Mouse (Mus musculus) embryonic facial prominence, embryonic 11.5 days (tissue): ENCODE results near the gene 1700020A23Rik. TPM values are rescaled to one million over a fixed set of nuclear protein-coding genes. Genes with fewer than 3 reads are reported as not detected.
"Not testable (repeated sequence)": the region's sequence is repeated elsewhere in the genome, so short reads cannot be mapped to it uniquely, and the experiment has no call there.

Experiments used
- ATAC-seq: fragments of 200-750 bp; cut with Nextera tagmentation; replicated peaks from 2 replicates; pipeline ENCODE4 v1.8.0; 2017; ENCODE audit warnings: low read depth; ENCODE audit not compliant: insufficient number of reproducible peaks, low FRiP score, low TSS enrichment
- DNase-seq: peaks from one replicate; pipeline ENCODE4 v3.0.0-alpha.2; 2015; ENCODE audit warnings: low spot score
- H3K27ac ChIP-seq: fragments of 300-500 bp; sonication (generic); replicated peaks from 2 replicates; pipeline ENCODE4 v1.5.1; 2014; ENCODE audit warnings: mild to moderate bottlenecking, low read depth, low read length, control low read depth
- H3K27me3 ChIP-seq: fragments of 300-500 bp; sonication (generic); 2 replicates; pipeline ENCODE4 v1.6.1; 2014; ENCODE audit warnings: mild to moderate bottlenecking, low read length, moderate library complexity, mixed read lengths; ENCODE audit not compliant: control insufficient read depth, insufficient read depth
- H3K36me3 ChIP-seq: fragments of 300-500 bp; sonication (generic); replicated peaks from 2 replicates; pipeline ENCODE4 v1.6.1; 2014; ENCODE audit warnings: low read depth, mild to moderate bottlenecking, low read length, moderate library complexity, mixed read lengths; ENCODE audit not compliant: control insufficient read depth, insufficient read depth
- H3K4me1 ChIP-seq: fragments of 300-500 bp; sonication (generic); 2 replicates; pipeline ENCODE4 v1.6.1; 2014; ENCODE audit warnings: low read length, mixed read lengths; ENCODE audit not compliant: control insufficient read depth, insufficient read depth
- H3K4me2 ChIP-seq: fragments of 300-500 bp; sonication (generic); 2 replicates; pipeline ENCODE4 v1.6.1; 2014; ENCODE audit warnings: low read depth, mild to moderate bottlenecking, control low read depth, low read length, moderate library complexity
- H3K4me3 ChIP-seq: fragments of 300-500 bp; sonication (generic); 2 replicates; pipeline ENCODE4 v1.5.1; 2014; ENCODE audit warnings: low read depth, low read length, control low read depth
- H3K9ac ChIP-seq: fragments of 300-500 bp; sonication (generic); replicated peaks from 2 replicates; pipeline ENCODE4 v1.6.1; 2014; ENCODE audit warnings: mild to moderate bottlenecking, control low read depth, low read length
- H3K9me3 ChIP-seq: fragments of 300-500 bp; sonication (generic); replicated peaks from 2 replicates; pipeline ENCODE4 v1.6.1; 2016; ENCODE audit warnings: mild to moderate bottlenecking, low read length, inconsistent platforms, mixed read lengths; ENCODE audit not compliant: control insufficient read depth
- WGBS: fragments of 180-500 bp; shearing (Covaris S2); extraction: QIAGEN DNeasy Blood & Tissue Kit; methylation state at CpG from one replicate; pipeline ENCODE4 v1.1.7; 2014; 5-methylcytosine and 5-hydroxymethylcytosine counted together
- polyA plus RNA-seq: library from polyadenylated mRNA; unstranded; fragments of >200 nt; fragmentation: Nextera tagmentation; extraction: Ambion mirVana; gene quantifications from 2 replicates; pipeline ENCODE4 v1.2.1, GENCODE M21; 2014

1700020A23Rik gene
- polyA plus RNA-seq = not detected in 2 replicates

DNA sequence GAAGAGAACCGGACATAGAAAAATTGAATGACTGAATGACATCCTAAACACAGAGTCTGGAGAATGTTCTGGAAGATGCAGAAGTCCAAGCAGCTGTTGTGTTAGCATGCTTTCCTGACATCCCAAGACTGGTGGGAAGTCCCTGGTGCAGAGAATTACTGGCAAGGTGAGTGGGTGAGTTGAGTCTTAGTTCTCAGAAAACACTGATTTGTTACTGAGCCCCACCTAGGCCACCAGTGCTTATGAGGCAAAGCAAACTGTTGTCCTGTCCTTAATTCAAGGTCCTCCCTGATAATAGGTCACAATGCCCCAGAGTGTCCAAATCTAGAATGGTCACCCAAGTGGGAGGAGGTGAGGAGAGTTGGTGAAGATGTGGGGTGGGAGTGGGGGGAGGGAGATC, at the start of gene 1700020A23Rik, which contains the start of gene Gm28372:
TSS of gene 1700020A23Rik (plus strand) at position 321 of the 400 bp plus-strand sequence.
TSS of gene Gm28372 (plus strand) at position 301 of the 400 bp plus-strand sequence.
- H3K4me3 ChIP-seq = no peak within 1 kb of the TSS
- no peaks in the 10 kb centered on the region for H3K36me3 ChIP-seq
- WGBS = 89% methylated on average over 1 of the region's 1 CpGs
- no peaks in the 10 kb centered on the region for H3K27me3 ChIP-seq
- H3K27ac ChIP-seq = no peak within 1 kb of the TSS
- H3K4me2 ChIP-seq = no peak within 1 kb of the TSS
- no peak for ATAC-seq
- H3K4me1 ChIP-seq = no peaks in the 10 kb centered on the region
- no peak within 1 kb of the TSS for H3K9ac ChIP-seq
- H3K9me3 ChIP-seq = no peaks in the 10 kb centered on the region
- DNase-seq = no peak

GRCm38 (mm10) chr2:130357551-130357950, 47.5 kb upstream of the 1700020A23Rik start:
- Histone ChIP-seq H3K36me3 (no peaks in the 10 kb centered on the region), H3K27ac (no peak overlapping the region), H3K4me1 (no peaks in the 10 kb centered on the region; the same call in 1 of the 2 replicates), H3K4me2 (no peak overlapping the region), H3K27me3 (peaks cover 35% of the 10 kb centered on the region), H3K9me3 (no peaks in the 10 kb centered on the region), H3K4me3 (no peak overlapping the region), H3K9ac (no peak overlapping the region)
- ATAC-seq (no peak), DNase-seq (no peak)
- 94% methylated on average over 5 of the region's 5 CpGs for WGBS

- no peak for ATAC-seq
- Histone ChIP-seq H3K9ac (no peak overlapping the region), H3K4me2 (no peak overlapping the region), H3K4me3 (no peak overlapping the region), H3K27me3 (peaks cover 48% of the 10 kb centered on the region), H3K4me1 (no peaks in the 10 kb centered on the region; the same call in 1 of the 2 replicates), H3K27ac (no peak overlapping the region), H3K9me3 (no peaks in the 10 kb centered on the region), H3K36me3 (no peaks in the 10 kb centered on the region)
- WGBS = 19% methylated on average over 5 of the region's 5 CpGs
- DNase-seq = no peak
Observed at GRCm38 (mm10) chr2:130358852-130359251, 46.2 kb upstream of the 1700020A23Rik start.

DNA sequence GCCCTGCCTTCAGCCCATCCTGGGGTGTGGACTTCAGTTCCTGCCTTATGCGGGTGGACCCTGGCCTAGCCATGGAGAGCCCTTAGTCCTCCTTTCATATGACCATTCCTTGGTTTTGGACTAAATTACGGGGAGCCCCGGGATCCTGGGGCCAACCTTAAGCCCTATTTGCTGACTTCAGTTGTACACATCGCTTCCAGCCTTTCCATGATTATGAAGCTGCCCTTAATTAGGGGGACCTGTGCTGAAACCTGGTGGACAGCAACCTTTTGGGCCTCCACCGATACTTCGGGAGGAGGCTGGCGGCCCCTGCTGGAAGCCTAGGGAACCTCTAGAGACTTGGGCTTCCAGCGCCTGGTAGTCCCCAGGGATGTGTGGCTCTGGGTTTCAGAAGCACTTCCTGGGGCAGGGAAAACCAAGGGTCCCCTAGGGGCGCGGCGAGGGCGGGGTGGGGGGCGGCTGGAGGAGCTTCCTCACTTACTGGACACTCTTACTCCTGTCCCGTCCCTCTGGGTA, 42.5 kb upstream of the 1700020A23Rik start:
- no peaks in the 10 kb centered on the region for H3K36me3 ChIP-seq
- no peaks in the 10 kb centered on the region; the same call in 1 of the 2 replicates for H3K4me1 ChIP-seq
- ATAC-seq (no peak), DNase-seq (peak; percentile 83)
- 2% methylated on average over 14 of the region's 14 CpGs for WGBS
- H3K4me2 ChIP-seq = no peak overlapping the region; the same call in 1 of the 2 replicates
- H3K27me3 ChIP-seq = peaks cover 55% of the 10 kb centered on the region
- no peak overlapping the region for H3K27ac ChIP-seq
- no peak overlapping the region for H3K4me3 ChIP-seq
- H3K9ac ChIP-seq = no peak overlapping the region
- no peaks in the 10 kb centered on the region for H3K9me3 ChIP-seq

DNA sequence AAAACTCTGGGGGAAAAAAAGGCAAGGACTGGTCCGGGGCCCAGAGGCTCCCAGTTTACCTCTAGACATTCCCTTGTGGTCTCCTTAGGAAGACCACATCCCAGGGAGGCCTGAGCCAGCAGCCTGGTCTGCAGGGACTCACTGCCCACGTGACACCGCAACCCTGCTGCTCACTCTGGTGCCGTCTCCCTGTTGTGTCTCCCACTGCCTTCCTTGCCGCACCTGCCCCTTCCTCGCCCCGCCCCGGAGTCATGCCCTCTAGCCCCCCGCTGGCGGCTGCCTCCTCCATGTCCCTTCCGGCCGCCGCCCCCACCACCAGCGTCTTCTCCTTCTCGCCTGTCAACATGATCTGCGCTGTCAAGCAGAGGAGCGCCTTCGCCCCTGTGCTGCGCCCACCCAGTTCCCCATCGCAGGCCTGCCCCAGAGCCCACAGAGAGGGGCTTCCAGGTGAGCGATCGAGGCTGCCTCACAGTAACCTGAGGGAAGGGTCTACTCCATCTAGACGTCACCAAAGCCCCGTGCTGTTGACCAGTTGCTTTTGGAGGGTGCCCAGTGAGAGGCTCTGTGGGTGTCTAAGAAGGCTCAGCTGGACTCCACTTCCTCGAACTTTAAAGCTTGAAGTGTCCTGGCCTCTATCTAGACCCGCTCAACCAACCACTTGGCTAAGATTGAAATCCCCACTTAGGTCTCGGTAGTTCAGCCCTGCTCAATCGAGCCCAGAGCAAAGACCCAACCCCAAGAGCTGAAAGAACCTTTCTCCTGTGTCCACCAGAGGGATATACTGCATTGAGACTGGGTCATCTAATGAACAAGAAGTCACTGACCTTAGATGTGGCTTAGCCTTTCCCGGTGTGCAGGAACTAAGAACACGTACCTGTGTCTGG, 39.6 kb upstream of the 1700020A23Rik start:
- peaks cover 39% of the 10 kb centered on the region for H3K27me3 ChIP-seq
- peak overlapping the region; percentile 29 for H3K4me3 ChIP-seq
- DNase-seq (peak; percentile 46), ATAC-seq (no peak)
- H3K4me2 ChIP-seq = peak overlapping the region; percentile 57
- no peaks in the 10 kb centered on the region for H3K36me3 ChIP-seq
- no peaks in the 10 kb centered on the region; the same call in 1 of the 2 replicates for H3K4me1 ChIP-seq
- H3K9ac ChIP-seq = peak overlapping the region; percentile 32; the same call in 1 of the 2 replicates
- WGBS = 5% methylated on average over 30 of the region's 30 CpGs
- no peaks in the 10 kb centered on the region for H3K9me3 ChIP-seq
- H3K27ac ChIP-seq = no peak overlapping the region

DNA sequence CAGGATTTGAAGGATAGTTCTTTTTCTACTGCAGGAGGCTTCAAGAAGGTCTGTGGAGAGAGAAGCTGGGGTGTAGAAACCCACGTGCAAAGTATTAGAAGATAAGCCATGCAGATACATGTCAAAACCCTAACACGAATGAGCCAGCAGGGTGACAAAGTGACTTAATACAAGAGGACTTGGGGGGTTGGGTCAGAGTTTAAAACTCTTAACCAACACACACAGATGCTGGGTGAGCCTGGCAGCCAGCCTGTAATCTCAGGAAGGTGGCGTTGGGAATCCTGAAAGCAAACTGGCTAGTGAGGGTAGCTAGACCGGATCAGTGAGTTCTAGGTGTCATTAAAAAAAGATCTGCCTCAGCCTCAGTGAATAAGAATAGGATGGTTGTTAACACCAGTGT, 37.7 kb upstream of the 1700020A23Rik start:
- no peak for DNase-seq

GRCm38 (mm10) chr2:130373026-130373425, 32.0 kb upstream of the 1700020A23Rik start:
- not testable (repeated sequence) for H3K36me3 ChIP-seq, DNase-seq, ATAC-seq, H3K27ac ChIP-seq, H3K9ac ChIP-seq, H3K4me1 ChIP-seq, H3K27me3 ChIP-seq, H3K9me3 ChIP-seq, H3K4me2 ChIP-seq, H3K4me3 ChIP-seq
- WGBS = 57% methylated on average over 1 of the region's 1 CpGs

More for the DNA sequence above, 37.7 kb upstream of the 1700020A23Rik start:
- WGBS = 66% methylated on average over 4 of the region's 4 CpGs
- no peak for ATAC-seq
- peaks cover 22% of the 10 kb centered on the region for H3K27me3 ChIP-seq
- H3K4me1 ChIP-seq = no peaks in the 10 kb centered on the region
- H3K27ac ChIP-seq = no peak overlapping the region
- no peaks in the 10 kb centered on the region for H3K36me3 ChIP-seq
- H3K4me3 ChIP-seq = no peak overlapping the region
- no peaks in the 10 kb centered on the region for H3K9me3 ChIP-seq
- no peak overlapping the region for H3K9ac ChIP-seq
- H3K4me2 ChIP-seq = no peak overlapping the region

DNA sequence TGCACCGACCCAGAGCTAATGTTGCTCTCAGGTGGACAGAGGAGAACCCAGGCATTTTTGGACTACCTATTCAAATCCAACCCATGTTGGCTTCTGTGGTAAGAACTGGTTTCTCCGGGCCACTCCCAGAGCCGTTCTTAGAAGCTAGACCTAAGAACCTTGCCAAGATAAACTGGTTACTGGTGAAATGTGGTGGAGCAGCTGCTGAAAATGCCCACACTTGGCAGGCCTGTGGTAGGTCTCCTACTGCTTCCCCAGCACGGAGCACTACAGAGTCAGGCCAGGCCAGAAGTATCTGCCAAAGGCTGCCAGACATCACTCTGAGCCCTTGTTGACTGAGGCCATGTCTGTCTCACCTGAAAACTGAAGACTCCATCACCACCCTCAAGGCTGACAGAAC, 30.1 kb upstream of the 1700020A23Rik start:
- Histone ChIP-seq H3K9me3 (no peaks in the 10 kb centered on the region), H3K9ac (no peak overlapping the region), H3K4me1 (no peaks in the 10 kb centered on the region), H3K27me3 (no peaks in the 10 kb centered on the region), H3K4me2 (no peak overlapping the region), H3K4me3 (no peak overlapping the region), H3K36me3 (no peaks in the 10 kb centered on the region), H3K27ac (no peak overlapping the region)
- 79% methylated on average over 4 of the region's 4 CpGs for WGBS
- ATAC-seq (no peak), DNase-seq (no peak)
